Mouse (Mus musculus): Measurements from ENCODE around the gene Nfyb.
A peak's percentile ranks its signal among the peaks of the same experiment; 100 is the strongest.

Gene Nfyb

GRCm38 (mm10) chr10:82778791-82779549 lies 15.0 kb upstream of the Nfyb start:
- DNase-seq = no peak

GRCm38 (mm10) chr10:82777886-82778285 lies 13.9 kb upstream of the Nfyb start:
- DNase-seq = peak; percentile 39

- no peak for DNase-seq
Observed at GRCm38 (mm10) chr10:82777075-82777474, 13.1 kb upstream of the Nfyb start.

GRCm38 (mm10) chr10:82774841-82775240 lies 10.9 kb upstream of the Nfyb start:
- DNase-seq = no peak

- no peak for DNase-seq
Observed at GRCm38 (mm10) chr10:82771595-82772170, 7.7 kb upstream of the Nfyb start.

- DNase-seq = no peak
Observed at GRCm38 (mm10) chr10:82770713-82771112, 6.8 kb upstream of the Nfyb start.

- DNase-seq = no peak
Observed at GRCm38 (mm10) chr10:82768901-82769300, 5.0 kb upstream of the Nfyb start.

GRCm38 (mm10) chr10:82762756-82763681 lies 925 bp downstream of the Nfyb start:
- peak; percentile 67 for DNase-seq

- no peak for DNase-seq
Observed at GRCm38 (mm10) chr10:82761037-82761811, 2.7 kb downstream of the Nfyb start.

- no peak for DNase-seq
Observed at GRCm38 (mm10) chr10:82759706-82760105, 4.2 kb downstream of the Nfyb start.

- DNase-seq = no peak
Observed at GRCm38 (mm10) chr10:82758878-82759277, 5.1 kb downstream of the Nfyb start.

- DNase-seq = no peak
Observed at GRCm38 (mm10) chr10:82758368-82758767, 5.6 kb downstream of the Nfyb start.

GRCm38 (mm10) chr10:82757341-82757740 lies 6.6 kb downstream of the Nfyb start:
- no peak for DNase-seq

GRCm38 (mm10) chr10:82756466-82756865 lies 7.5 kb downstream of the Nfyb start:
- DNase-seq = no peak

- no peak for DNase-seq
Observed at GRCm38 (mm10) chr10:82755213-82755890, 8.6 kb downstream of the Nfyb start.

- no peak for DNase-seq
Observed at GRCm38 (mm10) chr10:82754642-82755041, 9.3 kb downstream of the Nfyb start.

GRCm38 (mm10) chr10:82752921-82753320 lies 11.0 kb downstream of the Nfyb start:
- DNase-seq = no peak

GRCm38 (mm10) chr10:82750778-82751177 lies 13.2 kb downstream of the Nfyb start:
- DNase-seq = no peak

- no peak for DNase-seq
Observed at GRCm38 (mm10) chr10:82746988-82747850, 16.7 kb downstream of the Nfyb start.

- no peak for DNase-seq
Observed at GRCm38 (mm10) chr10:82745301-82745700, 18.6 kb downstream of the Nfyb start.

GRCm38 (mm10) chr10:82744296-82744695 lies 19.6 kb downstream of the Nfyb start:
- DNase-seq = no peak
